Mouse (Mus musculus) pancreas, adult 10 weeks (tissue): ENCODE measurements around the gene Nadsyn1. TPM values are rescaled to one million over a fixed set of nuclear protein-coding genes. Genes with fewer than 3 reads are reported as not detected.

ENCODE experiments used
- polyA plus RNA-seq: library from polyadenylated mRNA; stranded (reverse); fragments of 350-450 nt; fragmentation: Illumina TruSeq; extraction: RNeasy Lipid Tissue Mini Kit (QIAGEN cat#74804); gene quantifications from one replicate; pipeline ENCODE4 v1.2.3, GENCODE M21; 2015; ENCODE audit warnings: low read depth, low replicate concordance; ENCODE audit not compliant: insufficient read depth

The Nadsyn1 gene
- 4.0 TPM for polyA plus RNA-seq

GRCm38 (mm10) chr7:143822375-143823265 is at the start of gene Nadsyn1, which contains the start of gene Dhcr7:
Nadsyn1 (minus strand) TSS chr7:143822849.
Dhcr7 (plus strand) TSS chr7:143823145.

GRCm38 (mm10) chr7:143866538-143866937 is 43.9 kb upstream of the Nadsyn1 start, which contains the start of gene Gm498:
Gm498 (plus strand) TSS chr7:143866838.

DNA sequence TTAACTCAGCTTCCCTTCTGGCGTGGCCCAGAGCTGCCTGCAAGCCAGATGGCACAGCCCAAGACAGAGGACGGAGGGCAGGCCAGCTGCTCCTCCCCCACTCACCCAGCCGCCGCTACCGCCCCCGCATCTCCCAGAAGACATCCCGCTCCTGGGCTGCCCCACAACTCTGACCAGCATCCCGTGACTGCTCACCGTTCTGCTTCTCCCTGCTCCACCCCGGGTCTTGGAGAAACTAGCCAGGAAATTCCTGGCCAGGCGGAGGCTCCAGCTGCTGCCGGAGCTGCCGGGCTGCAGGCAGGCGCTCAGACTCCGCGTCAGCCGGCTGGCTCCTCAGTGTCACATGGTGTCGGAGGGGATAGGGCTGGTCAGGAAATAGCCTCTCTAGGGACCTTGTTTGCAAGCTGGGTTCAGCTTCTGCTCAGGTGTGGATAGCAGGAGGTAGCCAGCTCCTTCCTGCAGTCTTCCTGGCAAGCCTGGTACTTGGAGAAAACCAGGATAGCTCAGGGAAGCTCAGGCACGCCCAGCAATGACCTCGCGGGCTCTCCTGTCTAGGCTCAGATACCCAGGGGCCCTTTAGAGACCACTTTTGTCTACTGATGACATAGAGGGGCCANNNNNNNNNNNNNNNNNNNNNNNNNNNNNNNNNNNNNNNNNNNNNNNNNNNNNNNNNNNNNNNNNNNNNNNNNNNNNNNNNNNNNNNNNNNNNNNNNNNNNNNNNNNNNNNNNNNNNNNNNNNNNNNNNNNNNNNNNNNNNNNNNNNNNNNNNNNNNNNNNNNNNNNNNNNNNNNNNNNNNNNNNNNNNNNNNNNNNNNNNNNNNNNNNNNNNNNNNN is 38.4 kb downstream of the Nadsyn1 start, which contains the start of gene Mrgpre:
Mrgpre (minus strand) TSS at position 505 of the 834 bp plus-strand sequence.

GRCm38 (mm10) chr7:143766893-143767292 is 55.8 kb downstream of the Nadsyn1 start, which contains the start of gene Mrgprg:
Mrgprg (minus strand) TSS chr7:143766993.

DNA sequence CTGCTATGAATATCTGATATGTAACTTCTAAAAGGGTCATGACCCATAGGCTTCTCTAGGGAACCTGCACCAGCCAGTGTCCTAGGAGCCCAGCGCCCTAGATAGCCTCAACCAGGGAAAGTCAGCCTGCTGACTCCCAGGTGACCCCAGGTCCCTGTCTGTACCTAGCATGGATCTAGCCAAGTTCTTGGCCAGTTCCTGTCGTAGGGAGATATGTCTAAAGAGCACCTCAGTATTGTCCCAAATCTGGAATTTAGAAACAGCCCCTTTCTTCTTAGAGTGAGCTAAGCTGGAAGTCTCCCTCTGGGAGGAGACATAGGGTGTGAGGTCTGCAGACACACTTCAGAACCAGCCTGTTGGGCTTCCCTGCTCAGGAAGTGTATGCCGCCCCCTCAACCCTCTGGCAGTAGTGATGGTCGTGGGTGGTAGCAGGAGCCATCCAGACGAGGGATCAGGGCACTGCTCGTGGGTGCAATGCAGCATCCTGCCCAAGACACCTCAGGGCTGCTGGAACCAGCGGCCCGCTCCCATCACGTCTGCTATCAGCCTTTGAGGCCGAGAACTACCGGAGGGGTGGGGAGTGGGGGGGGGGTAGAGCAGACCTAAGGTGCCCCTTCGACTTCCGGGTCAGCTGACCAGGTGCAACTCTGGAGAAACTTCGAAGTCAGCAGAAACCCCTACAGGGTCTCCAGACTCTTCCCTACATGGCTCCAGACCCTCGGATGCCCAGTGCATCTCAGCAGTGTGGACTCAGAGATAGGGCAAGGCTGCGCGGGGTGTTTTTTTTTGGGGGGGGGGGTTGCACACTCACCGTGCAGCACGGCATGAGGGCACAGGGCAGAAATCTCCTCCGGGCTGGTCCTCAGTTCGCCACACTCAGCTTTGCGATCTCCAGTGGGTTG is 66.3 kb downstream of the Nadsyn1 start, which contains the start of gene Osbpl5:
Osbpl5 (minus strand) TSS at position 861 of the 902 bp plus-strand sequence.

Other genes starting within 250 kb of the Nadsyn1 start
- 83.8 TPM for gene Cars, start 222.8 kb downstream of the Nadsyn1 start, polyA plus RNA-seq
- gene Tnfrsf26, start 194.1 kb downstream of the Nadsyn1 start, polyA plus RNA-seq, result 0.94 TPM
- 3.2 TPM for gene Tnfrsf22, start 173.2 kb downstream of the Nadsyn1 start, polyA plus RNA-seq
- gene Tnfrsf23, start 137.0 kb downstream of the Nadsyn1 start, polyA plus RNA-seq, result 1.8 TPM
- 6.5 TPM for gene Osbpl5, start 65.9 kb downstream of the Nadsyn1 start, polyA plus RNA-seq
- gene Mrgprg, start 55.9 kb downstream of the Nadsyn1 start, polyA plus RNA-seq, result not detected
- gene Mrgpre, start 38.3 kb downstream of the Nadsyn1 start, polyA plus RNA-seq, result 1.1 TPM
- gene Dhcr7, start 296 bp upstream of the Nadsyn1 start, polyA plus RNA-seq, result 6.1 TPM
- not detected for gene Gm498, start 44.0 kb upstream of the Nadsyn1 start, polyA plus RNA-seq
- gene Shank2, start 179.1 kb upstream of the Nadsyn1 start, polyA plus RNA-seq, result 2.8 TPM